Comparison of ENCODE assay signal across 14 mouse cellular contexts in genomic region chr16:76314013-76314950, GRCm38 (mm10). TPM values are rescaled to one million over a fixed set of nuclear protein-coding genes. Genes with fewer than 3 reads are reported as not detected.
DNase-seq lines count a peak whose midpoint lies in the region; ATAC-seq and TF ChIP-seq lines count a peak whose summit lies in the region.
"Had no signal": no experiment of that assay in that cellular context is flagged by ENCODE, and none has a peak within 500 bp of the region (broad histone marks: within the 10 kb centered on the region; RNA-seq: fewer than 3 reads in every experiment).

No protein-coding gene starts in this region.

- intact Hi-C loops in left cerebral cortex, postnatal 4 days (cut with DNase I) = no loop called here

- peak; percentile 91 for ATAC-seq in G1E (ENCODE audit: extremely low read depth, insufficient number of reproducible peaks, low FRiP score, poor library complexity, severe bottlenecking)
- ATAC-seq in erythroid progenitor cell, adult 5-6 weeks (replicated peaks; ENCODE audit: low FRiP score, poor library complexity, severe bottlenecking) = peak; percentile 94
- peak; percentile 47; the same call in 1 of the 2 replicates for ATAC-seq in megakaryocyte, adult 5-6 weeks (ENCODE audit: poor library complexity, severe bottlenecking)
- ATAC-seq: hindbrain, postnatal 0 days had no signal

- TF ChIP-seq CTCF in G1E (IDR thresholded peaks at IDR 0.05; ENCODE audit: low read depth, low read length) = no peak

- no peak overlapping the region; the same call in 1 of the 2 replicates for H3K4me3 ChIP-seq in G1E (ENCODE audit: low read depth, low read length)
- H3K4me3 ChIP-seq: heart, embryonic 15.5 days; limb, embryonic 15.5 days; neural tube, embryonic 15.5 days had no signal

- no peaks in the 10 kb centered on the region for H3K9me3 ChIP-seq in G1E (replicated peaks)
- H3K9me3 ChIP-seq: heart, embryonic 15.5 days; limb, embryonic 15.5 days; neural tube, embryonic 15.5 days had no signal

- DNase-seq in 416B (ENCODE audit: low read depth) = peak; percentile 79
- DNase-seq in G1E (ENCODE audit: low spot score) = peak; percentile 38
- no peak for DNase-seq in right cerebral cortex, adult 2 months (ENCODE audit: low spot score in 2 of 2)
- DNase-seq in left cerebral cortex, postnatal 4 days = no peak
- DNase-seq in layer of hippocampus, adult 9-10 months (ENCODE audit: low spot score) = no peak
- DNase-seq: adrenal gland, postnatal 10 days; cerebellum, adult 11-12 months; kidney, postnatal 4 days had no signal

- H3K4me1 ChIP-seq in G1E (ENCODE audit: insufficient read depth, low read depth, low read length) = peaks cover 76% of the 10 kb centered on the region

- no peaks in the 10 kb centered on the region for H3K27me3 ChIP-seq in G1E (ENCODE audit: insufficient read depth, low read length)
- H3K27me3 ChIP-seq: heart, embryonic 15.5 days; limb, embryonic 15.5 days; neural tube, embryonic 15.5 days had no signal

- H3K36me3 ChIP-seq in G1E (replicated peaks) = peaks cover 32% of the 10 kb centered on the region
- H3K36me3 ChIP-seq: heart, embryonic 15.5 days; neural tube, embryonic 15.5 days had no signal

RNA-seq across cellular contexts. Expression of gene Nrip1, which starts 59.3 kb away (rescaled TPM):
- total RNA-seq in G1E (2014; fragmentation: Nextera tagmentation) (86.7 and 91.1 TPM in 2 replicates), G1E (2017) (25.0 and 27.2 TPM in 2 replicates)
- 7.9 and 10.4 TPM in 2 replicates for polyA plus RNA-seq in G1E (2012)
- 72.1 and 83.4 TPM in 2 replicates for total RNA-seq in erythroid progenitor cell, adult 5-6 weeks (2015; ENCODE audit: low replicate concordance)
- total RNA-seq in erythroid progenitor cell, adult 5-6 weeks (2017; ENCODE audit: low replicate concordance) = 62.9 and 99.2 TPM in 2 replicates
- total RNA-seq in megakaryocyte, adult 5-6 weeks (2015) = 21.6 and 22.9 TPM in 2 replicates
- 12.2 and 18.3 TPM in 2 replicates for total RNA-seq in megakaryocyte, adult 5-6 weeks (2017)
- total RNA-seq in left cerebral cortex, postnatal 4 days (2021) = 10 to 100 TPM; 94.0 to 98.7 TPM

Comparison
In these comparisons a context has a peak if more than half of its experiments do, and no peak if none do; other contexts are left out.
1. DNase-seq: peak in 416B (single experiment) and G1E (single experiment); none in right cerebral cortex, adult 2 months (0 of 2), left cerebral cortex, postnatal 4 days (single experiment) and layer of hippocampus, adult 9-10 months (single experiment).
2. Peak in every context shown above with its lines, with median percentiles within 50 percentile points of each other: ATAC-seq.